Mouse (Mus musculus): ENCODE measurements around the gene Tank. TPM values are rescaled to one million over a fixed set of nuclear protein-coding genes. Genes with fewer than 3 reads are reported as not detected.

Gene Tank
- polyA plus RNA-seq, 1 experiment from 2014 or later, result 23.9 TPM

DNA sequence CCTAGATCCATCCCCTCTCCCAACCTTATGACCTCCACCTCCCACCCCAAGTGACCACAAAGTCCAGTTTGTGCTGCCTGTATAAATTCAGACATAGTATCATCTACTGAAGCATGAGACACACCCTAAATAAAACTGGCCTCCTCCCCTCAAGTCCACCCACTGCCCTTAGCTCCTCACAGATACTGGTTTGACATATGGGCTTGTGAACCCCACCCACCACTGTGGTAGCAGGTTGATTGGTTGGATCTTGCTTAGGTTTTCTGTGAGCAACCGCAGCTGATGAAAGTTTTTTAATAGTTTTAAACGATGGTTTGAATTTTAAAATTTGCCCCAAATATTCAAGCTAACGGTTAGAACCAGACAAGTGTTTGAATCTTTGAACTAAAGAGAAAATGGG, 13.7 kb downstream of the Tank start:
- WGBS, result 94% methylated on average over 3 of the region's 3 CpGs
- ATAC-seq, result no peak
- Histone ChIP-seq H3K9me3 (ENCODE audit: control insufficient read depth, low read length) (no peaks in the 10 kb centered on the region), H3K4me2 (ENCODE audit: low read depth, low read length) (no peak overlapping the region), H3K4me3 (ENCODE audit: low read length) (no peak overlapping the region), H3K27me3 (replicated peaks; ENCODE audit: control insufficient read depth, insufficient read depth, low read length) (no peaks in the 10 kb centered on the region), H3K9ac (ENCODE audit: low read depth, low read length) (no peak overlapping the region), H3K36me3 (ENCODE audit: control insufficient read depth, insufficient read depth, low read length) (no peaks in the 10 kb centered on the region), H3K4me1 (ENCODE audit: control insufficient read depth, insufficient read depth, low read length) (peaks cover 5% of the 10 kb centered on the region), H3K27ac (ENCODE audit: low read length) (no peak overlapping the region)

- no peak overlapping the region; the same call in 1 of the 2 replicates for H3K9ac ChIP-seq (ENCODE audit: low read depth, low read length)
- no peak for ATAC-seq
- H3K36me3 ChIP-seq (ENCODE audit: control insufficient read depth, insufficient read depth, low read length), result no peaks in the 10 kb centered on the region
- WGBS, result 13% methylated on average over 5 of the region's 5 CpGs
- no peak overlapping the region for H3K4me2 ChIP-seq (ENCODE audit: low read depth, low read length)
- no peak overlapping the region for H3K27ac ChIP-seq (ENCODE audit: low read length)
- no peaks in the 10 kb centered on the region for H3K9me3 ChIP-seq (ENCODE audit: control insufficient read depth, low read length)
- H3K27me3 ChIP-seq (replicated peaks; ENCODE audit: control insufficient read depth, insufficient read depth, low read length), result no peaks in the 10 kb centered on the region
- H3K4me3 ChIP-seq (ENCODE audit: low read length), result peak overlapping the region; percentile 92
- H3K4me1 ChIP-seq (ENCODE audit: control insufficient read depth, insufficient read depth, low read length), result peaks cover 5% of the 10 kb centered on the region
Observed at GRCm38 (mm10) chr2:61592699-61593029, 14.3 kb downstream of the Tank start.

- Histone ChIP-seq H3K4me2 (ENCODE audit: low read depth, low read length) (peak overlapping the region; percentile 67), H3K36me3 (ENCODE audit: control insufficient read depth, insufficient read depth, low read length) (no peaks in the 10 kb centered on the region), H3K27me3 (replicated peaks; ENCODE audit: control insufficient read depth, insufficient read depth, low read length) (no peaks in the 10 kb centered on the region), H3K4me3 (ENCODE audit: low read length) (peak overlapping the region; percentile 92), H3K27ac (ENCODE audit: low read length) (peak overlapping the region; percentile 92), H3K4me1 (ENCODE audit: control insufficient read depth, insufficient read depth, low read length) (peaks cover 5% of the 10 kb centered on the region), H3K9ac (ENCODE audit: low read depth, low read length) (peak overlapping the region; percentile 90), H3K9me3 (ENCODE audit: control insufficient read depth, low read length) (no peaks in the 10 kb centered on the region)
- under 1% methylated on average over 61 of the region's 62 CpGs for WGBS
- peak; percentile 98 for ATAC-seq
Observed at GRCm38 (mm10) chr2:61593030-61593811, 14.8 kb downstream of the Tank start.

- Histone ChIP-seq H3K27ac (ENCODE audit: low read length) (peak overlapping the region; percentile 92), H3K36me3 (ENCODE audit: control insufficient read depth, insufficient read depth, low read length) (no peaks in the 10 kb centered on the region), H3K9me3 (ENCODE audit: control insufficient read depth, low read length) (no peaks in the 10 kb centered on the region), H3K4me2 (ENCODE audit: low read depth, low read length) (peak overlapping the region; percentile 67), H3K4me3 (ENCODE audit: low read length) (peak overlapping the region; percentile 92), H3K27me3 (replicated peaks; ENCODE audit: control insufficient read depth, insufficient read depth, low read length) (no peaks in the 10 kb centered on the region), H3K4me1 (ENCODE audit: control insufficient read depth, insufficient read depth, low read length) (peaks cover 5% of the 10 kb centered on the region), H3K9ac (ENCODE audit: low read depth, low read length) (peak overlapping the region; percentile 90)
- 1% methylated on average over 12 of the region's 12 CpGs for WGBS
- peak; percentile 8; the same call in 1 of the 2 replicates for ATAC-seq
Observed at GRCm38 (mm10) chr2:61593871-61594304, 15.5 kb downstream of the Tank start.

DNA sequence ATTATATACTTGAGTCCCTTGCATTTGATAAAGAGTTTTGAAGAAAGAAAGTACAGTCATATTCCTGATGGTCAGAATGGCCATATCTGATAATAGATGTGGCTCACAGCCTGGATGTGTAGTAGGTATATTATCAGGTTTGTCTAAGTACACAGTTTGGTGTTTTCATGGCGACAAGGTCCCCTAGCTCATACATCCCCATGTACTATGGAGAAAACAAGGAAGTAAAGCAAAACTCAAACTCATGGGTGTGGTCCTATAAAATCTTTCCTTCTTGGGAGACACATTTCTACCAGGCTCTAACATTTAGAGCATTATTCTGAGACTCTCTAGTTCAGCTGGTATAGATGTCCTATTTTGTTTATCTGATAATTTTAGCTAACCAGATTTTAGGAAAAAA, 21.3 kb downstream of the Tank start:
- WGBS, result 76% methylated on average over 1 of the region's 1 CpGs

GRCm38 (mm10) chr2:61603461-61603860, 25.1 kb downstream of the Tank start:
- H3K9ac ChIP-seq (ENCODE audit: low read depth, low read length), result no peak overlapping the region
- H3K9me3 ChIP-seq (ENCODE audit: control insufficient read depth, low read length), result no peaks in the 10 kb centered on the region
- H3K27ac ChIP-seq (ENCODE audit: low read length), result no peak overlapping the region
- H3K4me2 ChIP-seq (ENCODE audit: low read depth, low read length), result no peak overlapping the region
- WGBS, result 75% methylated on average over 3 of the region's 3 CpGs
- no peaks in the 10 kb centered on the region for H3K36me3 ChIP-seq (ENCODE audit: control insufficient read depth, insufficient read depth, low read length)
- no peaks in the 10 kb centered on the region for H3K27me3 ChIP-seq (replicated peaks; ENCODE audit: control insufficient read depth, insufficient read depth, low read length)
- ATAC-seq, result no peak
- no peaks in the 10 kb centered on the region for H3K4me1 ChIP-seq (ENCODE audit: control insufficient read depth, insufficient read depth, low read length)
- no peak overlapping the region for H3K4me3 ChIP-seq (ENCODE audit: low read length)

More for the DNA sequence above, 21.3 kb downstream of the Tank start:
- peaks cover 3% of the 10 kb centered on the region for H3K4me1 ChIP-seq (ENCODE audit: control insufficient read depth, insufficient read depth, low read length)
- H3K36me3 ChIP-seq (ENCODE audit: control insufficient read depth, insufficient read depth, low read length), result no peaks in the 10 kb centered on the region
- H3K27ac ChIP-seq (ENCODE audit: low read length), result no peak overlapping the region
- ATAC-seq, result no peak
- H3K9ac ChIP-seq (ENCODE audit: low read depth, low read length), result no peak overlapping the region
- no peak overlapping the region for H3K4me3 ChIP-seq (ENCODE audit: low read length)
- no peaks in the 10 kb centered on the region for H3K9me3 ChIP-seq (ENCODE audit: control insufficient read depth, low read length)
- no peak overlapping the region for H3K4me2 ChIP-seq (ENCODE audit: low read depth, low read length)
- H3K27me3 ChIP-seq (replicated peaks; ENCODE audit: control insufficient read depth, insufficient read depth, low read length), result no peaks in the 10 kb centered on the region

- H3K4me3 ChIP-seq (ENCODE audit: low read length), result no peak overlapping the region
- no peak overlapping the region for H3K4me2 ChIP-seq (ENCODE audit: low read depth, low read length)
- no peaks in the 10 kb centered on the region for H3K27me3 ChIP-seq (replicated peaks; ENCODE audit: control insufficient read depth, insufficient read depth, low read length)
- 91% methylated on average over 1 of the region's 1 CpGs for WGBS
- no peak overlapping the region for H3K27ac ChIP-seq (ENCODE audit: low read length)
- H3K36me3 ChIP-seq (ENCODE audit: control insufficient read depth, insufficient read depth, low read length), result no peaks in the 10 kb centered on the region
- H3K4me1 ChIP-seq (ENCODE audit: control insufficient read depth, insufficient read depth, low read length), result no peaks in the 10 kb centered on the region
- H3K9ac ChIP-seq (ENCODE audit: low read depth, low read length), result no peak overlapping the region
- no peak for ATAC-seq
- H3K9me3 ChIP-seq (ENCODE audit: control insufficient read depth, low read length), result no peaks in the 10 kb centered on the region
Observed at GRCm38 (mm10) chr2:61606942-61607341, 28.6 kb downstream of the Tank start.

GRCm38 (mm10) chr2:61623996-61624395, 45.6 kb downstream of the Tank start:
- Histone ChIP-seq H3K27me3 (replicated peaks; ENCODE audit: control insufficient read depth, insufficient read depth, low read length) (no peaks in the 10 kb centered on the region), H3K4me2 (ENCODE audit: low read depth, low read length) (no peak overlapping the region), H3K9me3 (ENCODE audit: control insufficient read depth, low read length) (no peaks in the 10 kb centered on the region), H3K4me3 (ENCODE audit: low read length) (no peak overlapping the region), H3K9ac (ENCODE audit: low read depth, low read length) (no peak overlapping the region), H3K36me3 (ENCODE audit: control insufficient read depth, insufficient read depth, low read length) (peaks cover 6% of the 10 kb centered on the region; the same call in 1 of the 2 replicates), H3K4me1 (ENCODE audit: control insufficient read depth, insufficient read depth, low read length) (no peaks in the 10 kb centered on the region), H3K27ac (ENCODE audit: low read length) (no peak overlapping the region)
- ATAC-seq, result no peak

DNA sequence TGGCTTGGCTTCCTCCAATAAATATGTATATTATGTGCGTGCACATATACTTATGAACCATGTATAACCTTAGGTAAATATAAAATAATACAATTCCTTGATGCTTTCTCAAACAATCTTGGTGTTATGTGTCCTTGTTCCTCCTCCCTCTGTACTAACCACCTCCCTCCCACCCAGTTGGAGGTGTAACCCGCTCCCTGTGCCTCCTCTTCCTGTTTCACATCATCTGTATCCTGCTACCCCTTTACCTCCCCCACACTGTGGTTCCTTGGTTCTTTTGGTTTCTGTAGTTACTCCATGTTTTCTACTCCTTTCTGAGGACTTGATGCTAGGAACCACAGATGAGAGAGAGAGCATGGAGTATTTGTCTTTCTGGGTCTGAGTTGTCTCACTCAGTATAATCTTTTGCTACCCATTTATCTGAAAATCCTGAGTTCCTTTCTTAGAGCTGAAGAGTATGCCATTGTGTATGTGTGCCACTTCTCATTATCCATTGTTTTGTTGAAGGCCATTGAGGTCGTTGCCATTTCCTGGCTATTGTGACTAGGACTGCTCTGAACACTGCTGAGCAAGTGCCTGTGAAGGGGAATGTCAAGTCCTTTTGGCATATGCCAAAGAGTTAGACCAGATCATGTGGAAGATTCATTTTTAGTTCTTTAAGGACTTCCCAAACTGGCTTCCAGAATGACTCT, 52.6 kb downstream of the Tank start:
- no peak overlapping the region for H3K9ac ChIP-seq (ENCODE audit: low read depth, low read length)
- H3K36me3 ChIP-seq (ENCODE audit: control insufficient read depth, insufficient read depth, low read length), result no peaks in the 10 kb centered on the region
- no peaks in the 10 kb centered on the region for H3K9me3 ChIP-seq (ENCODE audit: control insufficient read depth, low read length)
- 88% methylated on average over 3 of the region's 3 CpGs for WGBS
- no peak overlapping the region for H3K4me3 ChIP-seq (ENCODE audit: low read length)
- ATAC-seq, result no peak
- no peak overlapping the region for H3K4me2 ChIP-seq (ENCODE audit: low read depth, low read length)
- no peaks in the 10 kb centered on the region for H3K4me1 ChIP-seq (ENCODE audit: control insufficient read depth, insufficient read depth, low read length)
- H3K27ac ChIP-seq (ENCODE audit: low read length), result no peak overlapping the region
- H3K27me3 ChIP-seq (replicated peaks; ENCODE audit: control insufficient read depth, insufficient read depth, low read length), result no peaks in the 10 kb centered on the region

All from intestine, embryonic 16.5 days (tissue).